Mouse (Mus musculus) kidney, adult 18-20 months (tissue): ENCODE results near the gene Hal.

ENCODE experiments used
- DNase-seq: peaks from one replicate; pipeline ENCODE4 v3.0.0; 2021

Gene Hal

DNA sequence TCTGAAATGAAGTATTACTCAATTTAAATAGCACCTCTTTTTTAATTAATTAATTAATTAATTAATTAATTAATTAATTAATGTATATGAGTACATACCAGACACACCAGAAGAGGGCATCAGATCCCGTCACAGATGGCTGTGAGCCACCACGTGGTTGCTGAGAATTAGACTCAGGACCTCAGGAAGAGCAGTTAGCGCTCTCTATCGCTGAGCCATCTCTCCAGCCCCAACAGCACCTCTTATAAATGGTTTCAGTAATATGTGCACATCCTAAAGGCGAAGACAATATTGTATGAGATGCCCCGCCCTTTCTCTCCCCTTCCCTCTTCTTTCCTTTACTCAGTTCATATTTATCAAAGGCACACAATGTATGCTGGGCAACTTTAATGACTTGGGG, 80.1 kb downstream of the Hal start:
- DNase-seq: no peak
